Mouse (Mus musculus) CH12F3 (cell line): ENCODE measurements around the gene Ankrd11.

Source experiments
- in situ Hi-C: fragments of 300-500 bp; cut with MboI; formaldehyde crosslinking; loops from 2 replicates; pipeline ENCODE4 v1.14.3; 2020; ENCODE audit warnings: low sequenced_read_pairs

The Ankrd11 gene

DNA sequence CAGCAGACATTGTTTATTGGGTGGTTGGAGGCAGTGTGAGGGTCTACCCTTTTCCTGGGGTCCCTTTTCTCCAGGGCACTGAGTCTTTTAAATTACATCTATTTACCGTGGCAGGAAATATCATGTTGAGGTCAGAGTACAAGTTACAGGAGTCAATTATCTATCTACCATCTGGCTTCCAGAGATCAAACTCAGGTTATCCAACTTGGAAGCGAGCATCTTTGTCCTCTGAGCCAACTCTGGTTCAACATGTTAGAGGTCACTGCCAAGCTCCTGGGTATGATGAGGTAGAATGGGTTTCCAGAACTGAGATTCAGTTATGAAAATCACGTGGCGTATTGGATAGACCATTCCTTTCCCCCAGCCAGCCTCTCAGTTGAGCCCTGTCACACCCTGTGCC is 187.0 kb downstream of the Ankrd11 start:
- in situ Hi-C loops = no loop called here

DNA sequence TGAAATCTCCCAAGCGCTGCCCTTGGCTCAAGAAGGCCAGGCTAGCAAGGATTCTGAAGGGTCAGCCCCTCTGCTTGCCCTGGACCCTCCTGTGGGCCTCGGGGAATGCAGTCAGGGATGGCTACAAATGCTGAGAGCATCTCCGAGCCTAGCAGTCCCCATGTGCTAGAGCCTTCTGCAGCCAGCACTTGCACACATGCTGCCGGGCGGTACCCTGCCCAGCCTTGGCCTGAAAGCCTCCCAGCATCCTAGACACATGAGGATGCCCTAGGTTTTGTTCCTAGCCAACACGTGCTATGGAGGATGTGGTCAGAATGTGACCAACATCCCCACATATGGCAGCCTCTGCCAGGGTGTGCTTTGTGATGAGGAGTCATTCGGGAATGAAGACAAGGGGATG is 187.7 kb downstream of the Ankrd11 start:
- in situ Hi-C loops = no loop called here

DNA sequence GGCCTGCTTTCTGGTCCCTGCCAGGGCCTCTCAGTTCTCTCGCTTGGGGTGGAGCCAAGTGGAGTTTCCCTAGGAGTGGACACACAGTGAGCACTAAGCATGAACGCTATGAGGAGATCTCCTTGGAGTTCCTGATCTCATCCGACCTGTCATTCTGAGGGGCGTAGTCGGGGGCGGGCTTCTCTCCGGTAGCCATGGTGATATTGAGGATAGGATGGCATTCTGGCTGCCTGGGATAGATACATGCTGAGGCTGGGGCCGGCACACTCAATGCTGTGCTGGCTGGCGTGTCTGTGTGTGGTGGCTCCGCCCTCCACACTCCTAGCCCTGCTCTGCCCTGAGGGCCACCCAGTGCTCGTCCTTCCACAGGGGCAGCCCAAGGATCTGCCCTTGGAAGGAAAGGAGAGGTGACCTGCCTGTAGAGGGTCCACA is 188.7 kb downstream of the Ankrd11 start:
- in situ Hi-C loops = no loop called here

DNA sequence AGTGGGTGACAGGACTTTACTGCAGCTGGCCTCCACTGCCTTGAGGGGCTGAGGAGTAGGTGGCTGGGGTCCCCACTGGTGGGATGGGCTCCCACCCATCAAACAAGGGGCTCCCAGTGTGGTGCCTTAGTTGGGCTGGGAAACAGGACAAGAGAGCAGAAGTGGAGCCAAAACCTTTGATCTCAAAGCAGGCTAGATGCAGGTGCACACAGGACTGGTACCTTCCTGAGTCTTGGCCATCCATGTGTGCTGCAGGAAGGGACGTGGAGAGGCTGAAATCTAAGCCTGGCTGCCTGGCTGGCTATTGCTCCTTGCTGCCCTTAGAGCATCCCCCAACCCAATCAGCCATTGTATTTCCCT is 189.6 kb downstream of the Ankrd11 start:
- in situ Hi-C loops = no loop called here

DNA sequence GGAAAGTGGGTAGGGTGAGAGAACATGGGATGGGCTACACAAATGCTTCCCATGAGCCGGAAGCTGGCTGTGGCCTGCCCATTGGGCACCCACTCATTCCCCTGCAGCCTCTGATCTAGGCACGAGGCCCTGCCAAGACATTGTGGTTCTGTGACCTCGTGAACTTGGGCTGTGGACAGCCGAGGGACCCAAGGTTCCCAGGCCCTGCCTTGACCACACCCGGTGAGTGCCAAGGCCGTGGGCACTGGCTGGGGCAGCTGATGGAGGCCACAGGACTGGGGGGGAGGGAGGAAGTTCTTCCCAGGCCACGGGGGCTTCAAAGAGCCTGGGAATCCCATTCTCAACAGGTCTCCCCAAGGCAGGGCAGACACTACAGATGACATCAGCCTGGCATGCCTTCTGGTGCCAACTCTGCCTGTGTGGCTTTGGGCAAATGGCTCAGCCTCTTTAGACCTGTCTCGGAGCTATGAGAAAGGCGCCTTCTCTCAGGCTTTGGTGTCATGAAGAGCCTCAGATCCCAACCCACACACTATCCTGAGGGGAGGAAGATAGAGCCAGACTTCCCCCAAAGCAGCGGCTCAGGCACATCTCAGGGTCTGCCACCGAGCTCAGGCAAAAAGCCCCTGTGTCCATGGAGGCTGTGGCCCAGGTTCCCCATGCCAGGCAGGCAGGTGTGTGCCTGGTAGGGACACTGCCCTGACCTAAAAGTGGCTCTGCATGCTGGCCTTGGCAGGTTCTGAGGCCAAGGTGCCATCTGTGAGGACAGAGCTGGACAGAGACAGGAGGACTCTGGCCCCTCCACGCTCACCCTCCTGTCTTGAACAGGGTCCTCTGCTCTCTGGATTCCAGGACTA is 190.2 kb downstream of the Ankrd11 start:
- in situ Hi-C loops = no loop called here

DNA sequence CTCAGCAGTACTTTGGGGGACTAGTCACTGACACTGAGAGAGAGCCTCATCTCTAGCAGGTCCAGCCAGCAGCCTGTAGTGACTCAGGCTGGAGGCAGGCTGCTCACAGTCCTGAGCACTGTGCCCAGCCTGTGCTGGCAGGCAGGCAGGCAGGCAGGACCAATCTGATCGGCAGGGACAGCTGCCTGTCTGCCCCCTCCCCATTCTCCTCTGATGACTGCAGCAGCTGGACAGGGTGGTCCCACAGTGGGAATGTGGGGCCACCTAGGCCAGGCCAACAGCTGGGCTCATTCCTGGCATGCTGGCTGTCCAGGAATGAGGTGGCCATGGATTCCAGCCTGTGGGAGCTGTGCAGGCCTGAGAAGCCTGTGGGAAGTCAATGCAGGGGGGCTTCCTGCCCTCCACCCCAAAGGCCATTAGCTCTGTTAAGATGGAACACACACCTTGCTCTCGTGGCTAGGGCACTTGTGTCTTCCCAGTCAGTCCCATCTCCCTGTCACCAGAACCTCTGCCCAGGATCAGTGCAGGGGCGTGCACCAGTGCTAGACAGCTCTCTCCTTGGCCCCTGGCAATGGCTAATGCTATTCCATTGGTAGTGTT is 191.3 kb downstream of the Ankrd11 start:
- in situ Hi-C loops = no loop called here

DNA sequence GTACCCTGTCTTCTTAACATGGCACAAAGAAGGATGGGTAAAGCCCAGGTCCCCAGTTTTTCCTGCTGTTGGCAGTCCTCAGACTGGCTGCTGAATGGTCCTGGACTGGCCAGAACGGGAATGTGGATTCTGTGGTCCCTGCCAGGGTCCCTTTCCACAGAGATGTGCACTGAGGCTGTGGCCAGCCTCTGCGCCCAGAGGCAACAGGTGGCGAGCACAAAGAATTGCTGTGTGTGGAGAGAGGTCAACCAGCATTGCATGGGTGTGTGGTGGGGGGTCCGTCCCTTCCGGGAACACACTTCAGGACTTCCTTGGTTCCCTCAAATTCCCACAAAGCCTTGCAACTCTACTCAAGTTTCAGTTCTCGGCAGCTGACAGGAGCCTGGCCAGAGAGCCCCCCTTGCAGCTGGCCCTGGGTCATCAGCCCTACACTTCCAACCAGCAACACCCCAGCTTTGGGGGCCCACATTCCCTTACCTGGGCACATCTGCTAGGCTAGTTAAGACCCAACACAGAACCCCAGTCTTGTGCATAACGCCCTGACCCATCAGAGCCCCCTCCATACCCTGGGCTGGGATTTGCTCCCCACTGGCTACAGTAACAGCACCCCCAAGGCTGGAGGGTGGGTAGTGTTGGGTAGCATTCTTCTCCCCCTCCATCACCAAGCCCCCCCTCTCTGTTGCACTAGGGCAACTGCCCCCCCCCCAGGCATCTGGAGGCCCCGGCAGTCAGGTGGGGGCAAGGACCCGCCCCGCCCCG is 192.7 kb downstream of the Ankrd11 start:
- in situ Hi-C loops = no loop called here

DNA sequence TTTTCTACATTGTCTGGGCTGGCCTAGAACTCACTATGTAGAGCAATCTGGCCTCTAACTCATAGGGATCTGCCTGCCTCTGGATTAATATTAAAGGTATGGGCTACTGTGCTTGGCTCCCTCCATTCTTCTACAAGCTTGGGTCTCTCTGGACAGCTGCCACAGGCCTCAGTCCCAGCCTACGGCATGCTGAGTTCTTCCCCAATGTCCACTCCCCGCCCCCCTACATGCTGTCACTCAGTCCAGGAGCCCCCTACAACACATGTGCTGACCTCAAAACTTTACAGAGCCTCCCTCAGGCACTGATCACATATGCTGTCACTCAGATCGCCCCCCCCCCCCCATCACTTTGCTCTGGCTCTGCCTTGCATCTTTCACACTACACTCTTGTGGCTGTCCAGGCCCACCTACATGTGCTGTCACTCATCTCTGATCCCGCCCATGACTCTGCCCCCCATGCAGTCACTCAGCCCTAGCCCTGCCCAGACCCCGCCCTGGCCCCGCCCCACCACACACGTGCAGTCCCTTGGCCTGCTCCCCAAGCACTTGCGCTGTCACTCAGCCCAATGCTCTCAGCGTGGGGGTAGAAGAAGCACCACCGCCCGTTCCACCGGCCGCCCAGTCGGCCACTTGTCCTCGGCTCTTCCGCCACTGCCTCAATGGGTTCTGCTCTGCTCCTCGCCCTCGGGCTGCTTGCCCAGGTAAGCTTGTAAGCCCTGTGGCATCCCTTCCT is 194.1 kb downstream of the Ankrd11 start, which contains the start of gene Cdh15:
TSS of gene Cdh15 (plus strand) at position 138 of the 733 bp plus-strand sequence.
- in situ Hi-C loops = no loop called here

DNA sequence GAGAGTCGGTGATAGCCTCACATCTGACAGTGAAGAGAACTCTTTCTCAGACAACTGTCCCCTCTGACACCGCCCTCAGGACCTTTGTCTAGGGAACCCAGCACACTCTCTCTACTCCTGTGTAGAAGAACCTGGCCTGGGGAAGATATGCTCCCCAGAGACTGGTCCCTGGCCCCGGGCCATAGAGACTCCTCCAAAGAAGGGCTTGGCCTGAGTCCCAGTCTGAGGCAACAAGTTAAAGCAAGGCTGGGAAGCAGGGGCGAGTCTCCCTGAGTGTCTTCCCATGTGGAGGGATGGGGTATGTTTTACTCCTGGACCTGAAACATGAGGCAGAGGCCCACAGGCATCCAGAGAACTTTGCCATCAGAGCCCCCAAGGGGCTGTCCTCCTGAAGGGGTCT is 196.4 kb downstream of the Ankrd11 start:
- in situ Hi-C loops = no loop called here

DNA sequence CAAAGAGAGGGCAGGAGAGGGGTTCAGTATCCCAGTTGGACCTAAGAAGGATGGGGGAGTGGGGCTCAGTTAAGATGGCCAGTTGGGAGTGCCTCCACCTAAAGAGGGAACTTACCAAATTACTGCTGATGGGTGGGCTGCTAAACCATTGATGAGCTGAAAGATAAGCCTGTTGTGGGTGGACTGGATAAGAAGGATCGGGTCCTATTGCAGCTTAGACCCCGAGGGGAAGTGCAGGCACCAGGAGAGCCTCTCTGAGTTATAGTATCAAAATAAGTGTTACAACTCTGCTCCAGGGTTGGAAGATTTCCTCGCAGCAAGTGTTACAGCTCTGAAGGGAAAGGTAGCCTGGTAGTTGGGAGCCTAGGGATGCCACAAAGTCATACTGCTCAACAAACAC is 197.9 kb downstream of the Ankrd11 start:
- in situ Hi-C loops = no loop called here

DNA sequence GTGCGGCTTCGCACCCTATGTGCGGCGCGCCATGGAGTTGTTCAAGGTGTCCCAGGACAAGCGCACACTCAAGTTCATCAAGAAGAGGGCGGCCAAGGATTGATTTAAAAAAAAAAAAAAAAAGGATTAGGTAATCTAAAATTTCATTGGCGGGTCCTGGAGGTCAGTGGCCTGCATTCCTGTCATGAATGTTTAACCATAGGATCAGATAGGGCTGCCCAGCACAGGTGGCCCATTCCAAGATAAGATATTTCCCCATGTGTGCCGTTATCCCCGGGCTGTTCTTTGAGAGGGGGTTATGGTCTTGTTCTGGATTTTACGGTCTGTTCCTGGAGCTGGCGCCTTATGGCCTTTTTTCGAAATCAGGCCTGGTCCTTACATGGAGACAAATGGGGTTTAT is 205.4 kb downstream of the Ankrd11 start:
- in situ Hi-C loops = no loop called here

DNA sequence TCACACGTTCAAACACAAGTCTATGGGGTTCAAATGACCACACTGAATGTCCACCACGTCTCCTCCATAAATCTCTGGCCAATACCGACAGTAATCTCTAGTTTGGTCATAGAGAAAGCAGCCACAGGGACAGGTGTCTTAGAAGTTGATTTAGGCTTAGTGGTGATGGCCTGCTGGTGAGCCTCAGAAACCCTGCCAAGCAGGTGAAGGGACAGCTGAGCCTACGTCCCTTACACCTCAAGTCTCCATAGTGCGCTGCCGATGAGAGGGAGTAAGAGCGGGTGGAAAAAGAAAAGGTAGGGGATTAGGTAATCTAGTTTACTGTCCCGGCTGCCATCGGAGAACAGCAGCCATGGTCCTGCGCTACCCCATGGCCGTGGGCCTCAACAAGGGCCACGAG is 205.9 kb downstream of the Ankrd11 start:
- in situ Hi-C loops = no loop called here

DNA sequence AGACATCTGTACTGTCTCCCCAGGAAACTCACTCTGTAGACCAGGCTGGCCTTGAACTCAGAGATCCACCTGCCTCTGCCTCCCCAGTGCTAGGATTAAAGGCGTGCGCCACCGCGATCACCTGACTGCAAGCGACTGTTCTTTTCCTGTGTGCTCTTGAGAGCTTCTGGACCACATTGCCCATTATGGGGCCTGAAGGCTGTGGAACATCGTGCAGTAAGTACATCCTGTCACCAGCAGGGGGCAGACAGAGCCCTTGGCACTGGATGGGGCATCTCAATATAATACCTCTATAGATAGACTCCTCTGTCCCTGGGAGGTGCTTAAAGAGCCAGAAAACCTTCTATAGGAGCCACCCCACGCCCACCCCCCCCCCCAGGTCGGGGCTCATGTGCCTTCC is 207.1 kb downstream of the Ankrd11 start:
- in situ Hi-C loops = no loop called here

DNA sequence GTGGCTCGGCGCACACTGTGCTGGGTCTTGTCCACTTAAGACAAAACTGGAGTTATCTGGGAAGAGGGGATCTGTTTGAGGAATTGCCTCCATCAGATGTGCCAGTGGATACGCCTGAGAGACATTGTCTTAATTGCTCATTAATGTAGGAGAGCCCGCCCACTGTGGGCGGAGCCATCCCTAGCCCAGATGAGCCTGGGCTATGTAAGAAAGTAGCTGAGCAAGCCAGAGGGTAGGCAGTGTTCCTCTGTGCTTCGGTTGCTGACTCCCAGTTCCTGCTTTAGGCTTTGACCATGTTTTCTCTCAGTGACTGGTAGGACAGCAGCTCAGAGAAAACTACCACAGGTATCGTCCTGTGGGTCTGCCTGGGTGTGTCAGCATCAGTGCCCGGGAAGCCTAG is 207.7 kb downstream of the Ankrd11 start:
- in situ Hi-C loops = no loop called here
